12 mouse cellular contexts compared by ENCODE assay signal in genomic region chr10:96450266-96450665, GRCm38 (mm10).
"Had no signal": no experiment of that assay in that cellular context is flagged by ENCODE, and none has a peak within 500 bp of the region (broad histone marks: within the 10 kb centered on the region; RNA-seq: fewer than 3 reads in every experiment).

No protein-coding gene starts in this region.

- DNase-seq: retina, postnatal 1 day; right cerebral cortex, adult 18-20 months; right cerebral cortex, postnatal 14 days; right cerebral cortex, postnatal 25 days; right cerebral cortex, postnatal 4 days; spleen, adult 18-20 months; thymus, adult 18-20 months; thymus, adult 2 months; thymus, postnatal 14 days; thymus, postnatal 25 days; thymus, postnatal 36 days; thymus, postnatal 4 days had no signal
